Mouse (Mus musculus) MEL (cell line): ENCODE results near the gene Tprg. TPM values are rescaled to one million over a fixed set of nuclear protein-coding genes. Genes with fewer than 3 reads are reported as not detected.

Experiments
- DNase-seq: peaks from one replicate; pipeline ENCODE4 v3.0.0; 2011; ENCODE audit warnings: low read depth, low spot score
- H3K27ac ChIP-seq: 2 replicates; pipeline ENCODE4 v1.5.1; 2012; ENCODE audit warnings: low read depth, mild to moderate bottlenecking, control low read depth, low read length, moderate library complexity; ENCODE audit not compliant: control insufficient read depth
- H3K27me3 ChIP-seq, 2 experiments: fragments of 150-350 bp in 1 of 2; sonication (generic) in 1 of 2; 2 replicates each; pipeline ENCODE4 v1.6.1; 2012; ENCODE audit warnings: low read length in 2 of 2, mild to moderate bottlenecking in 2 of 2, improper control_type of control experiment in 1 of 2, moderate library complexity in 1 of 2; ENCODE audit not compliant: insufficient read depth in 2 of 2, control insufficient read depth in 1 of 2
- H3K36me3 ChIP-seq, 2 experiments: 2 replicates each; pipeline ENCODE4 v1.6.1; 2012 to 2014; ENCODE audit warnings: low read length in 2 of 2, improper control_type of control experiment in 1 of 2, inconsistent platforms in 1 of 2, mild to moderate bottlenecking in 1 of 2; ENCODE audit not compliant: insufficient read depth in 2 of 2, control insufficient read depth in 1 of 2
- H3K4me1 ChIP-seq, 2 experiments: fragments of 150-350 bp in 1 of 2; sonication (generic) in 1 of 2; 2 replicates each; pipeline ENCODE4 v1.6.1; 2012; ENCODE audit warnings: low read length in 2 of 2, improper control_type of control experiment in 1 of 2, mild to moderate bottlenecking in 1 of 2; ENCODE audit not compliant: insufficient read depth in 2 of 2, control insufficient read depth in 1 of 2
- H3K4me3 ChIP-seq, 2 experiments: fragments of 150-350 bp in 1 of 2; sonication (generic) in 1 of 2; 2 replicates each; pipeline ENCODE4 v1.5.1; 2012; ENCODE audit warnings: low read depth in 2 of 2, low read length in 2 of 2, mild to moderate bottlenecking in 2 of 2, moderate library complexity in 2 of 2, control low read depth in 1 of 2, improper control_type of control experiment in 1 of 2; ENCODE audit not compliant: control insufficient read depth in 1 of 2, insufficient read depth in 1 of 2
- H3K79me2 ChIP-seq: 2 replicates; pipeline ENCODE4 v1.6.1; 2012; ENCODE audit warnings: mild to moderate bottlenecking, low read length, moderate library complexity; ENCODE audit not compliant: control insufficient read depth, poor library complexity, insufficient read depth
- H3K9ac ChIP-seq: 2 replicates; pipeline ENCODE4 v1.6.1; 2012; ENCODE audit warnings: low read depth, mild to moderate bottlenecking, control low read depth, low read length, moderate library complexity; ENCODE audit not compliant: control insufficient read depth, poor library complexity, severe bottlenecking
- H3K9me3 ChIP-seq: fragments of 150-350 bp; sonication (generic); replicated peaks from 2 replicates; pipeline ENCODE4 v1.6.1; 2012; ENCODE audit warnings: mild to moderate bottlenecking, low read length, improper control_type of control experiment, moderate library complexity; ENCODE audit not compliant: insufficient read depth
- CHD1 ChIP-seq: IDR thresholded peaks from 2 replicates; pipeline ENCODE4 v1.6.1; 2012; ENCODE audit warnings: low read depth, mild to moderate bottlenecking, inconsistent platforms, low read length, improper control_type of control experiment
- ELF1 ChIP-seq: IDR thresholded peaks from 2 replicates; pipeline ENCODE4 v1.6.1; 2014; ENCODE audit warnings: low read depth, mild to moderate bottlenecking, inconsistent platforms, low read length, improper control_type of control experiment, moderate library complexity
- EP300 ChIP-seq, 2 experiments: IDR thresholded peaks; 2 replicates each; pipeline ENCODE4 v1.6.1; 2011; ENCODE audit warnings: improper control_type of control experiment in 2 of 2, low read length in 2 of 2, low read depth in 1 of 2, mild to moderate bottlenecking in 1 of 2
- ETS1 ChIP-seq: IDR thresholded peaks from 2 replicates; pipeline ENCODE4 v1.6.1; 2012; ENCODE audit warnings: low read depth, mild to moderate bottlenecking, inconsistent platforms, low read length, improper control_type of control experiment, moderate library complexity
- GATA1 ChIP-seq: IDR thresholded peaks from 2 replicates; pipeline ENCODE4 v1.6.1; 2011; ENCODE audit warnings: low read depth, low read length, improper control_type of control experiment
- JUND ChIP-seq: IDR thresholded peaks from 2 replicates; pipeline ENCODE4 v1.6.1; 2011; ENCODE audit warnings: low read depth, mild to moderate bottlenecking, improper control_type of control experiment, low read length
- KAT2A ChIP-seq: conservative IDR thresholded peaks from 2 replicates; pipeline ENCODE4 v1.6.1; 2012; ENCODE audit warnings: low read depth, low read length, improper control_type of control experiment, inconsistent platforms
- MAFK ChIP-seq: IDR thresholded peaks from 2 replicates; pipeline ENCODE4 v1.6.1; 2011; ENCODE audit warnings: low read depth, mild to moderate bottlenecking, low read length, improper control_type of control experiment, borderline replicate concordance
- MYC ChIP-seq: IDR thresholded peaks from 2 replicates; pipeline ENCODE4 v1.6.1; 2011; ENCODE audit warnings: low read depth, mild to moderate bottlenecking, low read length, improper control_type of control experiment, moderate library complexity
- POLR2A ChIP-seq, 2 experiments: IDR thresholded peaks; 2 replicates each; pipeline ENCODE4 v1.6.1; 2011 to 2012; ENCODE audit warnings: low read length in 2 of 2, mild to moderate bottlenecking in 2 of 2, control low read depth in 1 of 2, improper control_type of control experiment in 1 of 2, low read depth in 1 of 2, moderate library complexity in 1 of 2; ENCODE audit not compliant: control insufficient read depth in 1 of 2, insufficient read depth in 1 of 2, poor library complexity in 1 of 2
- POLR2AphosphoS5 ChIP-seq: IDR thresholded peaks from 2 replicates; pipeline ENCODE4 v1.6.1; 2012; ENCODE audit warnings: low read depth, borderline replicate concordance, mild to moderate bottlenecking, inconsistent platforms, low read length, moderate library complexity, mixed read lengths
- RAD21 ChIP-seq: IDR thresholded peaks from 2 replicates; pipeline ENCODE4 v1.6.1; 2011; ENCODE audit warnings: mild to moderate bottlenecking, low read depth, low read length, improper control_type of control experiment
- SIN3A ChIP-seq: IDR thresholded peaks from 2 replicates; pipeline ENCODE4 v1.6.1; 2012; ENCODE audit warnings: low read length, improper control_type of control experiment, inconsistent platforms
- TAL1 ChIP-seq: IDR thresholded peaks from 2 replicates; pipeline ENCODE4 v1.6.1; 2012; ENCODE audit warnings: mild to moderate bottlenecking, inconsistent platforms, low read length, moderate library complexity, mixed read lengths
- TBP ChIP-seq: IDR thresholded peaks from 2 replicates; pipeline ENCODE4 v1.8.0; 2011; ENCODE audit warnings: low read depth, low read length, improper control_type of control experiment
- ZC3H11A ChIP-seq: IDR thresholded peaks from 2 replicates; pipeline ENCODE4 v1.6.1; 2012; ENCODE audit warnings: low read depth, mild to moderate bottlenecking, inconsistent platforms, low read length, improper control_type of control experiment
- ZMIZ1 ChIP-seq: IDR thresholded peaks from 2 replicates; pipeline ENCODE4 v1.6.1; 2012; ENCODE audit warnings: low read depth, mild to moderate bottlenecking, inconsistent platforms, low read length, improper control_type of control experiment, moderate library complexity
- ZNF384 ChIP-seq: IDR thresholded peaks from 2 replicates; pipeline ENCODE4 v1.6.1; 2012; ENCODE audit warnings: low read depth, mild to moderate bottlenecking, inconsistent platforms, low read length, improper control_type of control experiment
- polyA plus RNA-seq, 2 experiments: library from polyadenylated mRNA; stranded (reverse) in 1 of 2; unstranded in 1 of 2; fragments of >175 nt in 1 of 2; fragments of >200 nt in 1 of 2; gene quantifications; 2 replicates each; pipeline versions ENCODE4 v1.2.1 to v1.2.4; 2012; ENCODE audit warnings: low replicate concordance in 2 of 2, low read depth in 1 of 2; ENCODE audit not compliant: insufficient read length in 2 of 2, insufficient read depth in 1 of 2, missing spikeins in 1 of 2
- total RNA-seq: library from RNA; depleted of rRNA; stranded (reverse); fragments of 300-350 nt; gene quantifications from 2 replicates; pipeline ENCODE4 v1.2.3, GENCODE M21; 2012

Gene Tprg
- total and polyA plus RNA-seq, 3 experiments = not detected

DNA sequence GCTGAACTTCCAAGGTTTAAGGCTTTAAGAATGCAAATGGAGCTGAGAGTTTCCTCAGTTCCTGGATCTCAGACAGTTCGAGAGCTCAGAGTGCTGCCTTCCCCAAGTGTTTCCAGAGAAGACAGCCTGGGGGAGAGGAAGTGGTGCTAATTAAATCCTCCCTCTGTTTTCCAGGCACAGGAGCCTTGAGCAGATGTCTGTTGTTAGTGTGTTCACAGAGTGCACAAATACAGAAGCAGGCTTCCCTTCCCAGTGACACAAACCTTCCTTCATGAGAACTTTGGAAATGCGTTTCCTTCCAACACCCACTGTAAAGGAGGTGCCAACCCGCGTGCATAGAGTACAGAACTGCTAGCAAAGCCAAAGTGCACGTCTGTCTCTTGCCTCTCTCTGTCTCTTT is 27.4 kb downstream of the Tprg start:
- no peaks in the 10 kb centered on the region for H3K36me3 ChIP-seq
- H3K27me3 ChIP-seq = no peaks in the 10 kb centered on the region
- no peak overlapping the region for H3K4me3 ChIP-seq
- TF ChIP-seq ZNF384 = no peak
- TF ChIP-seq POLR2A (IDR thresholded peaks at IDR 0.05; ENCODE audit: control insufficient read depth in 1 of 2, insufficient read depth in 1 of 2, low read depth in 1 of 2, low read length in 2 of 2, poor library complexity in 1 of 2) = no peak
- no peak for TF ChIP-seq MYC
- TF ChIP-seq ZMIZ1 = no peak
- TF ChIP-seq CHD1 = no peak
- TF ChIP-seq TAL1 = no peak
- TF ChIP-seq EP300 (IDR thresholded peaks at IDR 0.05; ENCODE audit: low read depth in 1 of 2, low read length in 2 of 2) = no peak
- TF ChIP-seq ZC3H11A = no peak
- no peak for TF ChIP-seq SIN3A
- no peak for TF ChIP-seq ELF1
- TF ChIP-seq GATA1 = no peak
- TF ChIP-seq, all 39 proteins: peak for 0
- H3K79me2 ChIP-seq = no peaks in the 10 kb centered on the region
- no peaks in the 10 kb centered on the region for H3K4me1 ChIP-seq
- DNase-seq = no peak
- H3K9me3 ChIP-seq = no peaks in the 10 kb centered on the region
- no peak overlapping the region for H3K9ac ChIP-seq
- H3K27ac ChIP-seq = no peak overlapping the region

DNA sequence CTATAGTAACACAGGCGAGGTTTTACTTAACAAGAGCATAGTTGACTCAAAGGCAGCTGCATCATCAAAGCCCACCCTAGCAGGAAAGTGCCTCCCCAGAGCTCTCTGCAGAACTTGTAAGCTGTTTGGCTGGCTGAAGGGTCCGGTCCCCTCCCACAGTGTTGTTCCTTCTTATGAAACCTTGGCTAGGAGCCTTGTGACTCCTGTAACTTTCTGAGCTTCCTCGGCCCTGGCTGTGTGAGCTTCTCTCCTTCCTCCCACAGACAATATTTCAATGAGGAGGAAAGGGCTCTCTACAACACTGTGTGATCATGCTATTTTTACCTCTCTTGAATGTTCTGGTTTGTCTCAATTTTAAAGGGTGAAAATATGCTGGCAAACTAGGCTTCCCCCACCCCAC is 28.5 kb downstream of the Tprg start:
- no peak overlapping the region for H3K27ac ChIP-seq
- H3K4me1 ChIP-seq = no peaks in the 10 kb centered on the region
- H3K4me3 ChIP-seq = no peak overlapping the region
- no peak overlapping the region for H3K9ac ChIP-seq
- no peak for DNase-seq
- H3K36me3 ChIP-seq = no peaks in the 10 kb centered on the region
- TF ChIP-seq CHD1 = no peak
- no peak for TF ChIP-seq MAFK
- TF ChIP-seq ETS1 = no peak
- no peak for TF ChIP-seq JUND
- TF ChIP-seq KAT2A = no peak
- no peak for TF ChIP-seq TBP
- TF ChIP-seq EP300 (IDR thresholded peaks at IDR 0.05; ENCODE audit: low read depth in 1 of 2, low read length in 2 of 2) = no peak
- no peak for TF ChIP-seq POLR2AphosphoS5
- no peak for TF ChIP-seq RAD21
- TF ChIP-seq GATA1 = no peak
- TF ChIP-seq, all 39 proteins: peak for 0
- Histone ChIP-seq H3K79me2 (no peaks in the 10 kb centered on the region), H3K27me3 (no peaks in the 10 kb centered on the region), H3K9me3 (no peaks in the 10 kb centered on the region)
